Mouse (Mus musculus) CH12.LX (cell line): ENCODE data around the gene Colgalt2. TPM values are rescaled to one million over a fixed set of nuclear protein-coding genes. Genes with fewer than 3 reads are reported as not detected.

Experiments
- DNase-seq: peaks from one replicate; pipeline ENCODE4 v3.0.0-alpha.2; 2013; ENCODE audit errors: extremely low read depth
- H3K27ac ChIP-seq: 2 replicates; pipeline ENCODE4 v1.5.1; 2012; ENCODE audit warnings: low read depth, mild to moderate bottlenecking, control low read depth, moderate library complexity; ENCODE audit not compliant: insufficient read depth
- H3K27me3 ChIP-seq: replicated peaks from 2 replicates; pipeline ENCODE3; 2012; ENCODE audit warnings: inconsistent platforms
- H3K36me3 ChIP-seq, 2 experiments: replicated peaks in 1 of 2; 2 replicates each; pipeline versions ENCODE3 to v1.6.1; 2012; ENCODE audit warnings: inconsistent platforms in 1 of 2, low read length in 1 of 2, mild to moderate bottlenecking in 1 of 2, mixed read lengths in 1 of 2, moderate library complexity in 1 of 2; ENCODE audit not compliant: control insufficient read depth in 1 of 2, insufficient read depth in 1 of 2
- H3K4me1 ChIP-seq, 2 experiments: 2 replicates each; pipeline ENCODE4 v1.6.1; 2012; ENCODE audit warnings: inconsistent platforms in 1 of 2, moderate library complexity in 1 of 2; ENCODE audit not compliant: insufficient read depth in 2 of 2, control insufficient read depth in 1 of 2
- H3K4me2 ChIP-seq: 2 replicates; pipeline ENCODE4 v1.6.1; 2012; ENCODE audit warnings: low read depth, mild to moderate bottlenecking, control low read depth; ENCODE audit not compliant: poor library complexity, insufficient read depth, severe bottlenecking
- H3K4me3 ChIP-seq, 3 experiments: fragments of 150-350 bp in 1 of 3; sonication (generic) in 1 of 3; replicated peaks in 1 of 3; 2 replicates each; pipeline versions ENCODE3 to v1.5.1; 2011 to 2012; ENCODE audit warnings: low read depth in 2 of 3, low read length in 2 of 3, mild to moderate bottlenecking in 2 of 3, moderate library complexity in 2 of 3, control low read depth in 1 of 3, improper control_type of control experiment in 1 of 3, inconsistent platforms in 1 of 3, mixed read lengths in 1 of 3; ENCODE audit not compliant: poor library complexity in 1 of 3
- H3K79me2 ChIP-seq: replicated peaks from 2 replicates; pipeline ENCODE4 v1.6.1; 2012; ENCODE audit warnings: mild to moderate bottlenecking, moderate library complexity; ENCODE audit not compliant: control insufficient read depth, poor library complexity, insufficient read depth, severe bottlenecking; ENCODE audit errors: extremely low read depth
- H3K9ac ChIP-seq: 2 replicates; pipeline ENCODE4 v1.6.1; 2012; ENCODE audit warnings: low read depth, mild to moderate bottlenecking, control low read depth, moderate library complexity; ENCODE audit not compliant: insufficient read depth
- H3K9me3 ChIP-seq: replicated peaks from 2 replicates; pipeline ENCODE3; 2012; ENCODE audit warnings: low read length, inconsistent platforms, mixed read lengths
- CHD1 ChIP-seq: IDR thresholded peaks from 2 replicates; pipeline ENCODE4 v1.6.1; 2012; ENCODE audit warnings: low read depth, low read length, improper control_type of control experiment, inconsistent platforms
- CHD2 ChIP-seq: IDR thresholded peaks from 2 replicates; pipeline ENCODE4 v1.6.1; 2011; ENCODE audit warnings: low read length, improper control_type of control experiment
- CTCF ChIP-seq, 2 experiments: IDR thresholded peaks in 1 of 2; conservative IDR thresholded peaks in 1 of 2; 2 replicates each; pipeline ENCODE4 v1.5.1; 2011 to 2012; ENCODE audit warnings: low read depth in 2 of 2, low read length in 2 of 2, improper control_type of control experiment in 1 of 2, inconsistent platforms in 1 of 2, mild to moderate bottlenecking in 1 of 2, moderate library complexity in 1 of 2
- E2F4 ChIP-seq: IDR thresholded peaks from 2 replicates; pipeline ENCODE4 v1.6.1; 2011; ENCODE audit warnings: low read depth, low read length, improper control_type of control experiment; ENCODE audit not compliant: insufficient replicate concordance
- EP300 ChIP-seq: IDR thresholded peaks from 2 replicates; pipeline ENCODE4 v1.6.1; 2011; ENCODE audit warnings: low read length, improper control_type of control experiment
- GABPA ChIP-seq: IDR thresholded peaks from 2 replicates; pipeline ENCODE4 v1.6.1; 2012; ENCODE audit warnings: low read depth, low read length, improper control_type of control experiment, inconsistent platforms; ENCODE audit not compliant: insufficient replicate concordance
- HCFC1 ChIP-seq: IDR thresholded peaks from 2 replicates; pipeline ENCODE4 v1.6.1; 2012; ENCODE audit warnings: low read depth, mild to moderate bottlenecking, inconsistent platforms, low read length, improper control_type of control experiment
- IRF4 ChIP-seq: IDR thresholded peaks from 2 replicates; pipeline ENCODE4 v1.6.1; 2014; ENCODE audit warnings: low read depth, mild to moderate bottlenecking, inconsistent platforms, low read length, improper control_type of control experiment
- JUN ChIP-seq: IDR thresholded peaks from 2 replicates; pipeline ENCODE4 v1.6.1; 2011; ENCODE audit warnings: low read depth, mild to moderate bottlenecking, low read length, improper control_type of control experiment, moderate library complexity; ENCODE audit not compliant: insufficient read depth
- JUND ChIP-seq: conservative IDR thresholded peaks from 2 replicates; pipeline ENCODE4 v1.6.1; 2011; ENCODE audit warnings: low read depth, low read length, improper control_type of control experiment
- MAX ChIP-seq: IDR thresholded peaks from 2 replicates; pipeline ENCODE4 v1.6.1; 2011; ENCODE audit warnings: low read length, improper control_type of control experiment
- MAZ ChIP-seq: IDR thresholded peaks from 2 replicates; pipeline ENCODE4 v1.6.1; 2012; ENCODE audit warnings: low read depth, mild to moderate bottlenecking, inconsistent platforms, low read length, improper control_type of control experiment, moderate library complexity
- MXI1 ChIP-seq: IDR thresholded peaks from 2 replicates; pipeline ENCODE4 v1.6.1; 2011; ENCODE audit warnings: mild to moderate bottlenecking, low read depth, low read length, improper control_type of control experiment
- NRF1 ChIP-seq: IDR thresholded peaks from 2 replicates; pipeline ENCODE4 v1.6.1; 2014; ENCODE audit warnings: low read depth, mild to moderate bottlenecking, inconsistent platforms, low read length, improper control_type of control experiment, moderate library complexity
- POLR2AphosphoS2 ChIP-seq: IDR thresholded peaks from 2 replicates; pipeline ENCODE4 v1.6.1; 2011; ENCODE audit warnings: low read depth, low read length, improper control_type of control experiment
- RAD21 ChIP-seq: IDR thresholded peaks from 2 replicates; pipeline ENCODE4 v1.6.1; 2011; ENCODE audit warnings: low read depth, mild to moderate bottlenecking, low read length, improper control_type of control experiment, moderate library complexity
- RCOR1 ChIP-seq: conservative IDR thresholded peaks from 2 replicates; pipeline ENCODE4 v1.6.1; 2012; ENCODE audit warnings: low read depth, mild to moderate bottlenecking, inconsistent platforms, low read length, improper control_type of control experiment
- SIN3A ChIP-seq: IDR thresholded peaks from 2 replicates; pipeline ENCODE4 v1.6.1; 2012; ENCODE audit warnings: low read length, improper control_type of control experiment, inconsistent platforms
- USF1 ChIP-seq: IDR thresholded peaks from 2 replicates; pipeline ENCODE4 v1.6.1; 2014; ENCODE audit warnings: low read depth, mild to moderate bottlenecking, inconsistent platforms, low read length, improper control_type of control experiment
- USF2 ChIP-seq: conservative IDR thresholded peaks from 2 replicates; pipeline ENCODE4 v1.6.1; 2011; ENCODE audit warnings: low read depth, low read length, improper control_type of control experiment
- ZNF384 ChIP-seq: IDR thresholded peaks from 2 replicates; pipeline ENCODE4 v1.6.1; 2012; ENCODE audit warnings: low read depth, low read length, improper control_type of control experiment, inconsistent platforms
- dilution Hi-C: fragments of 300-500 bp; cut with MboI; formaldehyde crosslinking; loops from 2 replicates; pipeline ENCODE4 v1.14.3; 2020; ENCODE audit warnings: low sequenced_read_pairs; ENCODE audit not compliant: extremely low pct_unique_long_range_greater_than_20kb, extremely low pct_ligation_motif_present
- in situ Hi-C: fragments of 300-500 bp; cut with MboI; formaldehyde crosslinking; loops from 3 replicates; pipeline ENCODE4 v1.14.3; 2019; ENCODE audit warnings: low sequenced_read_pairs, low pct_ligation_motif_present, low pct_unique_long_range_greater_than_20kb, mixed read lengths
- polyA plus RNA-seq: library from polyadenylated mRNA; unstranded; fragments of >175 nt; gene quantifications from 2 replicates; pipeline ENCODE4 v1.2.1, GENCODE M21; 2012; ENCODE audit warnings: low read depth; ENCODE audit not compliant: insufficient read length
- total RNA-seq, 2 experiments: library from RNA; depleted of rRNA; stranded (reverse); fragments of 300-350 nt in 1 of 2; fragments of >200 nt in 1 of 2; gene quantifications; 2 replicates each; pipeline ENCODE4 v1.2.3; 2012 to 2014

Gene Colgalt2
- total and polyA plus RNA-seq, 3 experiments: not detected

- Histone ChIP-seq H3K27me3 (no peaks in the 10 kb centered on the region), H3K27ac (no peak overlapping the region), H3K4me2 (no peak overlapping the region), H3K4me1 (no peaks in the 10 kb centered on the region), H3K79me2 (no peaks in the 10 kb centered on the region), H3K9ac (no peak overlapping the region), H3K36me3 (no peaks in the 10 kb centered on the region), H3K9me3 (peaks cover 8% of the 10 kb centered on the region), H3K4me3 (no peak overlapping the region)
- TF ChIP-seq POLR2AphosphoS2 (no peak), MAZ (no peak), ZNF384 (no peak), NRF1 (no peak), RAD21 (no peak), SIN3A (no peak), JUN (no peak), IRF4 (no peak), GABPA (no peak), E2F4 (no peak), USF2 (no peak), CHD2 (no peak), RCOR1 (no peak), MXI1 (no peak), MAX (no peak), JUND (no peak), USF1 (no peak), EP300 (no peak)
- no peak for DNase-seq
- dilution Hi-C loops (no loop called here), in situ Hi-C loops (no loop called here)
Observed at GRCm38 (mm10) chr1:152409356-152409755, 9.7 kb downstream of the Colgalt2 start.

GRCm38 (mm10) chr1:152410657-152411056 is 11.0 kb downstream of the Colgalt2 start:
- H3K36me3 ChIP-seq: no peaks in the 10 kb centered on the region
- DNase-seq: no peak
- H3K9ac ChIP-seq: no peak overlapping the region
- no peak overlapping the region for H3K4me3 ChIP-seq
- no peak for TF ChIP-seq CHD2
- no peak for TF ChIP-seq SIN3A
- TF ChIP-seq RAD21: no peak
- TF ChIP-seq CHD1: no peak
- TF ChIP-seq MAX: no peak
- no peak for TF ChIP-seq HCFC1
- TF ChIP-seq POLR2AphosphoS2: no peak
- no peak for TF ChIP-seq CTCF (conservative IDR thresholded peaks at IDR 0.05 in 1 of 2, IDR thresholded peaks at IDR 0.05 in 1 of 2; ENCODE audit: low read depth in 2 of 2, low read length in 2 of 2)
- TF ChIP-seq E2F4: no peak
- TF ChIP-seq EP300: no peak
- TF ChIP-seq JUN: no peak
- TF ChIP-seq, all 38 proteins: peak for 0
- dilution Hi-C loops (no loop called here), in situ Hi-C loops (no loop called here)
- H3K4me2 ChIP-seq: no peak overlapping the region
- no peaks in the 10 kb centered on the region for H3K4me1 ChIP-seq
- H3K27ac ChIP-seq: no peak overlapping the region
- H3K9me3 ChIP-seq: peaks cover 9% of the 10 kb centered on the region
- no peaks in the 10 kb centered on the region for H3K79me2 ChIP-seq
- H3K27me3 ChIP-seq: no peaks in the 10 kb centered on the region
